Mouse (Mus musculus): ENCODE results near the gene Mga.

Gene Mga

GRCm38 (mm10) chr2:119897090-119897732 lies at the start of gene Mga:
TSS of gene Mga (plus strand) at chr2:119897228.
- peak; percentile 95 for DNase-seq (ENCODE audit: low read depth)

- no peak for DNase-seq (ENCODE audit: low read depth)
Observed at GRCm38 (mm10) chr2:119853811-119854210, 43.2 kb upstream of the Mga start.

GRCm38 (mm10) chr2:119855310-119855850 lies 41.6 kb upstream of the Mga start:
- DNase-seq (ENCODE audit: low read depth): no peak

GRCm38 (mm10) chr2:119857341-119857740 lies 39.7 kb upstream of the Mga start:
- no peak for DNase-seq (ENCODE audit: low read depth)

- no peak for DNase-seq (ENCODE audit: low read depth)
Observed at GRCm38 (mm10) chr2:119864484-119864883, 32.5 kb upstream of the Mga start.

- peak; percentile 27 for DNase-seq (ENCODE audit: low read depth)
Observed at GRCm38 (mm10) chr2:119872371-119873104, 24.5 kb upstream of the Mga start.

GRCm38 (mm10) chr2:119873105-119873464 lies 23.9 kb upstream of the Mga start:
- peak; percentile 25 for DNase-seq (ENCODE audit: low read depth)

GRCm38 (mm10) chr2:119875981-119876380 lies 21.0 kb upstream of the Mga start:
- no peak for DNase-seq (ENCODE audit: low read depth)

GRCm38 (mm10) chr2:119887201-119887600 lies 9.8 kb upstream of the Mga start:
- no peak for DNase-seq (ENCODE audit: low read depth)

- DNase-seq (ENCODE audit: low read depth): no peak
Observed at GRCm38 (mm10) chr2:119896553-119897089, 407 bp upstream of the Mga start.

- DNase-seq (ENCODE audit: low read depth): peak; percentile 82
Observed at GRCm38 (mm10) chr2:119898141-119898594, 1.1 kb downstream of the Mga start.

GRCm38 (mm10) chr2:119916007-119916406 lies 19.0 kb downstream of the Mga start:
- DNase-seq (ENCODE audit: low read depth): no peak

- peak; percentile 14 for DNase-seq (ENCODE audit: low read depth)
Observed at GRCm38 (mm10) chr2:119917631-119918369, 20.8 kb downstream of the Mga start.

- peak; percentile 67 for DNase-seq (ENCODE audit: low read depth)
Observed at GRCm38 (mm10) chr2:119970571-119970970, 73.5 kb downstream of the Mga start.

GRCm38 (mm10) chr2:119971316-119971715 lies 74.3 kb downstream of the Mga start:
- no peak for DNase-seq (ENCODE audit: low read depth)

GRCm38 (mm10) chr2:119971837-119972536 lies 75.0 kb downstream of the Mga start:
- DNase-seq (ENCODE audit: low read depth): peak; percentile 93

GRCm38 (mm10) chr2:119972537-119972879 lies 75.5 kb downstream of the Mga start, which contains the start of gene Mapkbp1:
TSS of gene Mapkbp1 (plus strand) at chr2:119972699.
- DNase-seq (ENCODE audit: low read depth): no peak

- no peak for DNase-seq (ENCODE audit: low read depth)
Observed at GRCm38 (mm10) chr2:119980343-119980986, 83.4 kb downstream of the Mga start.

GRCm38 (mm10) chr2:119981631-119982030 lies 84.6 kb downstream of the Mga start:
- DNase-seq (ENCODE audit: low read depth): no peak

- DNase-seq (ENCODE audit: low read depth): no peak
Observed at GRCm38 (mm10) chr2:119985871-119986270, 88.8 kb downstream of the Mga start.

- no peak for DNase-seq (ENCODE audit: low read depth)
Observed at GRCm38 (mm10) chr2:119986369-119986768, 89.3 kb downstream of the Mga start.

All from c-Kit-positive CD71-positive TER-119-negative erythroid progenitor cells, embryonic 14.5 days (primary cell).